Mouse (Mus musculus): ENCODE results near the gene Sectm1a. TPM values are rescaled to one million over a fixed set of nuclear protein-coding genes. Genes with fewer than 3 reads are reported as not detected.
"Not testable (repeated sequence)": the region's sequence is repeated elsewhere in the genome, so short reads cannot be mapped to it uniquely, and the experiment has no call there.

Sectm1a gene
- total RNA-seq (2021) = not detected
- long read RNA-seq, experiment 1 = 0 reads
- long read RNA-seq, experiment 2 = 0 reads

DNA sequence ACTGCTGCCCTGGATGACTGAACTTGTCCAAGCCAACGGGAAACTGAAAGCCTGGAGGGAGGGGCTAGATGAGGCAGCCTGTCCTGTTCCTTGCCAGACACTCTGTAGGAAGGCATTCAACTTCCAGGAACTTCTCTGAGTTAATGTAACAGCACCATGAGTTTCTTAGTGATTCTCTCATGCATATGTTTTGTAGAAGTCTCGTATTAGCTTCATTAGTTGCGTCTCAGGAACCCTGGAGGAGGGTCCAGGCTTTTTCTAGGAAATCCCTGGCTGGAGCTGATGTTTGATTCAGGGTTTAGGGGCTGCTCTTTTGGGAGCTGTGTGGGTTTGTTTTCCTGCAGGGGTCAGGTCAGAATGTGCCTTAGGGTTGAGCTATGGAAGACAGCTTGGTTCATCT, at the start of gene Sectm1a:
Sectm1a (minus strand) TSS at position 101 of the 400 bp plus-strand sequence.
- DNase-seq (ENCODE audit: low spot score in 2 of 2) = no peak

DNA sequence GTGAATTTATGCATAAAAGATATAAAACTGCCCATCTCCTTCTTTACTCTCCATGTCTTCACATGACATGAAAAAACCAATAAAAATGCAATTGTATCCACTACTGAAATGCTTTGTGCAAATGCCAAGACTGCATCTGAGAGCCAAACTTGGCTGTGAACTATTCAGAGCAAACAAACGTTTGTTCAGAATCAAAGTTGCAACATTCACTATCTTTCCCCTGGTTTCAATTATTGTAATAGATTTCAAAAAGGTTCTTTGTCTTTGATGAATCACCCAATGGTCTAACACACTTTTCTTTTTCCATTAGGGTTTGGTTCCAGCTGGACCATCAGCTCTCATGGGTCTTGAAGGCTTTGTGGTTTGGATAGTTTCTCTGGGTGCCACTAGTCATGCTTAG, 48.6 kb upstream of the Sectm1a start:
- no peak for DNase-seq (ENCODE audit: low spot score in 2 of 2)

DNA sequence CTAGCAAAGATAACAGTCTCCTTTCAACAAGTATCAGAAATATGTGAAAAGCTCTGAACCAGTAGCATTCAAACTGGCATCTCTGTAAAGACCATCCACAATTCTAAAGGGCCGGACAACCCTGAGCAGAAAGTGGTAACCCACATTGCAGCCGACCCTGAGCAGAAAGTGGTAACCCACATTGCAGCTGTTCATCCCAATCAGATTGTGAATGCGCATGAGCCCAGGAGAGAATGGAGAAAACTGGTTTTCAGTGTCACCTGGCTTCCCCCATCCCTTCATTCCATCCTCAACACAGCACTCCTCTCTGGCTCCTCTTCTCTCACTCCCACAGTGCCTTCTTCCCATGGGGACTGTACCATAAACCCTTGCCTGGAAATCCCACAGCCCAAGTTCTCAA, 46.4 kb upstream of the Sectm1a start:
- DNase-seq (ENCODE audit: low spot score in 2 of 2) = no peak

DNA sequence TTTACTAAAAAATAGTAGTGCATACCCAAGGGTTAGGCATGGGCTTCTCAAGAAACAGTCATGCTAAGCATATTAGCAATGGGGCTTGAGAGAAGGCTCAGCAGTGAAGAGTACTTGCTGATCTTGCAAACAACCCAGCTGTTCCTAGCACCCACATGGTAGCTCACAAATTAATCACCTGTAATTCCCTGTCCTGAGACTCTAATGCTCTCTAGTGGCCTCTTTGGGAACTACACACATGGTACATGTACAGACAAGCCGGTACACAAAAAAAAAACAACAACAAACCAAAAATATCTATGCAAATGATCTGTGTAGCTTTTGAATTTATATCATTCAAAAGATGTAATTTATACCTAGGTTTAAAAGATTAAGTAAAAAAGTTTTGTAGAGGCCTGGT, 45.4 kb upstream of the Sectm1a start:
- DNase-seq (ENCODE audit: low spot score in 2 of 2) = no peak

DNA sequence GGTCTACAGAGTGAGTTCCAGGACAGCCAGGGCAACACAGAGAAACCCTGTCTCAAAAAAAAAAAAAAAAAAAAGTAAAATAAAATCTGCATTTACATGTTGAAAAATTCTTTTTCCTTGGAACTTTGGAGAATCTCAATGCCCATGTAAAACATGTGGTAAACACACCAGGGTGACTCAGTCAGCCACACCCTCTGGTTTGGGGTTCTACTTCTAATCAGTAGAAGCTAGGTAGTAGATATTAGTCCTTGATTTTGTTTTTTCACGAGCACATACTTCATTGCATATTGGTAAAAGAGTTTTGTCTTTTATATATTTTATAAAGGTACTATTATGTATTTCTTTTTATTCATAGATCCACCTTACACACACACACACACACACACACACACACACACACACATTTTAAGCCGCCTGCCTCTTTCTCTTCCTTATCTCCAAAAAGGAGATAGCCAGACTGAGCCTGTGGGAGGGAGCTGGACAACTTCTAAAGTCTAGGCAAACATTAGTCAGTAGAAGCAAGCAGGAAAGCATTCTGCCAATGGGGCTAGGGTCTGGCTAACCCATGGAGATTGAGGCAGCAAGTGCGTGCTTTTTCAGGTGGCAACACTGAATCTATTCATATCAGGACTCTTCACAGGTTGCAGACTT, 44.6 kb upstream of the Sectm1a start:
- DNase-seq (ENCODE audit: low spot score in 2 of 2) = no peak

DNA sequence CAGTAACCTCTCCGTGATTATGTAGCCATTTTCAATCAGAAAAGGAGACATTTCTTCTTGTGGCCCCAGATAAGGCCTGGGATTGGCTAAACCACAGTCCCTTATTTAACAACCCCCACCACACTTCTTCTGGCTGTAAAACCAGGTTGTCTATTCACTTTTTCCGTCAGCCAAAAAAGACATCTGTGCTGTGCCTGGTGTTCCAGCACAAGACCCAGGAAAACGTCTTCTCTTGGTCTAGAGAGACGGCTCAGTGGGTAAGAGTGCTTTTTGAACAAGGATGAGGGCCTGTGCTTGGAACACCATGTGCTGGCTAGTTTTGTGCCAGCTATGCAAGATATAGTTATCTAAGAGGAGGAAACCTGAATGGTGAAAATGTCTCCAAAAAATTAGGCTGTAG, 42.4 kb upstream of the Sectm1a start:
- no peak for DNase-seq (ENCODE audit: low spot score in 2 of 2)

DNA sequence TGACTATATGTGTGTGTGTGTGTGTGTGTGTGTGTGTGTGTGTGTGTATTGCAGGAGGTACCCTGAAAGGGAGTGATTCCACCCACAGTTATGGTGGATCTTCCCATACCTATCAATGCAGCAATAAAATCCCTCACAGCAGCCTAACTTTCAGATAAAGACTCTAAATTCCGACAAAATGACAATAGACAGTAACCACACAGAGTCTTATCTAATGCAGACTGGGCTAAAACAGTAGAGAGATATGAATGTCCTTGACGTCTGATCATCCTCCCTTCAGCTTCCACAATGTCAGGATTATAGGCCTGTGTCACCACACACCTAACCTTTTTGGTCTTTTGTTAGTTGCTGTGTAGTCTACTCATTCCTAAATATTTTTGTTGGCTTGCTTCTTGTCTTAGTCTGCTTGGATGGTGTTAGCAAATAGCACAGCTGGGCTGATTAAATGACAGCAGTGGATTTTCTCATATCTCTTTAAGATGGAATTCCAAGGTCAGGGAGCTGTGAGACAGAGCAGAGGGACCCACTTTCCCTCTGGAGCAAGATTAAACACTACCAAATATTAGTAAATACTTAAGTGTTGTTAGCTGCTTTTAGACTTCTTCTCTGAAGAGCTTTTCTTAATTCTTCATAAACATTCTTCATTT, 41.1 kb upstream of the Sectm1a start:
- no peak for DNase-seq (ENCODE audit: low spot score in 2 of 2)

DNA sequence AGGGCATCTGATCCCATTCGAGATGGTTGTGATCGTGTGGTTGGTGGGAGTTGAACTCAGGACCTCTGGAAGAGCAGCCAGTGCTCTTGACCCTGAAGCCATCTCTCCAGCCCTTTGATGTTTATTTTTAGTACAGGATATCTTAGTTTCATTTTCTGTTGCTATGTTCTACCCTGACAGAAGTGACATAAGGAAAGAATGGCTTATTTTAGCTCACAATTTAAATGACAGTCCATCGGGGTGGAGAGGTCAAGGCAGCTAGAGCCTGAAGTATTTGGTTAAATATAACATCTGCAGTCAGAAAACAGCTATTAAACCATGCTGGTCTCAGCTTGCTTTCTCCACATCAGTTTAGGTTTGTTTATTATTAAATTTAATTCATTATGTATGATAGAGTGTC, 40.1 kb upstream of the Sectm1a start:
- no peak for DNase-seq (ENCODE audit: low spot score in 2 of 2)

DNA sequence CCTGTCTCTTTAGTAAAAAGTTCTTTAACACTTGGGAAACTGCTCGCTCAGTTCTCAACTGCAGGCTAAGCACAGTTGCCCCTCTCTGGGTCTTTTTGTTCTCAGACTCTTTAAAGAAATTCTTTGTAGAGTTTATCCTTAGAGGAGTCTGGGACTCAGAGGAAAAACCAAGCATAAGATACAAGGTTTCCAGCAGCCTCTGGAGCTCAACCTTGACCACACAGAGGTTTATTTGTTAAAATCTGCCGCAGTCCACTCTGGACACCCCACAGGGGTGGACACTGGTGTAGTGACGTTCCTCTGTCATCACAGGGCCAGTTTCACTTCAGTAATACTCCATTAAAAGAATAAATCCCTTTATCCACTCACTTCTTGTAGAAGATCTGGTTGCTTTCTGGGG, 37.6 kb upstream of the Sectm1a start, which contains the start of gene Tex19.2:
Tex19.2 (minus strand) TSS at position 101 of the 400 bp plus-strand sequence.
- DNase-seq (ENCODE audit: low spot score in 2 of 2) = no peak

DNA sequence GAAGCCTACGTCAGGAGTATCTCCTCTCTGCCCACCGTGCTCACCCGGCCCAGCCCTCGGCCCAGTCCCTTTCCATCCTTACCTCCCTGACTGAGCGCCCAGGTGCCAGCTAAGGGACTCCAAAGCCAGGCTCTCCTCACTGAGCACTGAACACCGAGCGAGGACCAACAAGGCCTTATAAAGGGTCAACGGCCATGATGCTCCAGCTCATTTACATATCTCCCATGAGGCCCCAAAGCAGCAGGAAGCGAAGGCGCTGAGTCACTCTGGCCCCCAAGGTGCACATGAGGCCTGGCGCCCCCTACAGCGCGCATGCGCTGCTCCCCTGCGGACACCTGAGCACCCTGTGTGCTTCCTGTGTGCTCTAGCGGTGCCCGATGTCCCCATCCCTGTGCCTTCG, 37.1 kb upstream of the Sectm1a start:
- DNase-seq (ENCODE audit: low spot score in 2 of 2) = no peak

DNA sequence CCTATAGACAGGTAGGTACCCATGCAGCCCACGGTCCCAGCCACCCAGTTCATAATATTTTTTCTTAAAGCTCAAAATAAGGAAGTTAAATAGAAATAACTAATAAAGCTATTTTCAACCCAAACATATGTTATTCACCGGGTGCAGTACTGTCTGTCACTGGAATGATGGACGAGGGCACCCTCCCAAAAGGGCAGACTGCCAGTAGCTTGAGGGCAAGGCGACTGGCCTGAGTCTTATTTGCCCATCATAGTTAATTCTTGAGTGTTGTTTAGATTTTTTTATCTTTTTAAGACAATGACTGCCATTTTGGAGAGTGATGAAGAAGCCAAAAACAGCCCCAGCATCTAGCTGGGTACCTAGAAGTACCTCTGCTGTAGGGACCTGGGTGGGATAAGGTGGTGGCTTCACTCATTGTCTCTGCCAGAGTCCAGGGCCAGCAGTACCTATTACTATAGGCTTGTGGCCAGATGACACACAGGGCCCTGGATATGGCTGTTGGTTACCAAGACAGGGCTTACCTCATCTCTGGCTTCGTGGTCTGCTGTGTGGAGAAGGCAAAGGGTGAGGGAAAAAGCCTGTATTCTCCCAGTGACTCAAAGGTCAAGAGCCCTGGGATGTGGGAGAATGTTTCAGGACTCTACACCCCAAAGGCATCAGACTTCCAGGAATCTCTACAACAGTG, 31.2 kb upstream of the Sectm1a start:
- DNase-seq (ENCODE audit: low spot score in 2 of 2) = no peak

DNA sequence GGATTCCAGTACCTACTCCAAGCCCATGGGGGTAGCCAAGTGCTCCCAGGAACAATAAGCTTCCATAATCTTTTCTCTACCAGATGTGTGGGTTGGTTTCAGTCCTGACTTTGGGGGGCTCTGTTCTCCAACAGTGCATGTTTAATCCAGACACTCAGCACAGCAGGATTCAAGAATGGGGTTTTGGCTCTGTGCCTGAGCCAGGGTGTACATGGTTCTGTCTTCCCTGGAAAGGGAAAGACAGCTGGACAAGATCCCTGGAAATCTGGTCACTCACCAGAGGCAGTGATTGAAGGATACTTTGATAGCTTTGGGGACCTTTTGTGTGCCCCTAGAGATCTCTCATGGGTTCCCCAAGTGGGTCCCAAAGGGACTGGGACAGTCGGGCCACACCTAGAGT, 30.6 kb upstream of the Sectm1a start:
- no peak for DNase-seq (ENCODE audit: low spot score in 2 of 2)

DNA sequence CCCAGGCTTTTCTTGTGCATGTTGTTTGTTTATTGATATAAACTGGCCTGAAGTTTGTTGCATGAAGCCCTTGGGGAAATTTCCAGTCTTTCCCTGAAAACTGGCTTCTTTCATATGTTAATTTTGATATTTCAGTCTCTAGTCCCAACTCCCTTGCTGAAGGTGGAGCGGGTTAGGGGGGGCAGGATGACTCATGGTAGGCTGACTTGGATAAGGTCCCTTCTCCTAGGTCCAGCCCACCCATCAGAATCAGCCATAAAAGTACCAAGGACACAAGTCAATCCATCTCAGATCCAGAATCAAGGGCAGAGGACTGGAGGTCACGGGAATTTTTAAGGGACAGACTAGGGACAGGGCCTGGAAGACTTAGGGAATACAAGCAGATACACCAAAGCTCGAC, 30.0 kb upstream of the Sectm1a start:
- no peak for DNase-seq (ENCODE audit: low spot score in 2 of 2)

DNA sequence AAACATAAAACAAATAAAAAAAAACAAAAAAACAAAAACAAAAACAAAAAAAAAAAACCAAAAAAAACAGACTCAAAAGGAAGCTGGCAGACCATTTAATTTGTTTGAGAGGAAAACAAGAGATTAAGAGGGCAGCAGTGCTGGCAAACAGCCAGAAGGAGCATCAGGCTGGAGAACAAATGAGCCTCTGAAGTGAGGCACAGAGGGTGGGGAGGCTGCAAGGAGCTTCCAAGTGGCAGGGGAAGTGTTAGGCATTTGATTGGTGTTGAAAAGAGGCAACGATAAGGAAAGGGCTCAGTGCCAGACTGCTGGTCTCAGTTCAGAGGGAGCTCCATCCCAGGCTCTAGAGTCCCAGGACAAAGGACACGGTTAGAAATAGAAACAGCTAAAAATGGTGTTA, 29.0 kb upstream of the Sectm1a start:
- DNase-seq (ENCODE audit: low spot score in 2 of 2) = no peak

DNA sequence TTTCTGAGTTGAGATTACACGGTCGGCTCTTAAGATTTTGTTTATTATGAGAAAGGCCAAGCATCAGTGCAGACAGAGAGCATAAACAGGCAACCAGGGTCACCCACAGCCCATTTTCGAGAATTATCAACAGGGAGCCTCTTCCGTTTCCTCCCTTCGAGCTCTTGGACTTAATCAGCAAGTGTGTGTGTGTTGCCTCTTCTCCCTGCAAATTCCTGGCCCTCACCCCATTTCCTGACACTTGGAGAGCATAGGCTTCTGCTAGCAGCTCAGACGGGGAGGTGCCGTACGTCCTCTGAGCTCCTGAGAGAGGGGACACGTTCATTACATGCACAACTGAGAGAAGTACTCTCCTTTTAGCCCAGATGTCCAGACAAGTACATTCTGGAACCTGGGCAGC, 27.0 kb upstream of the Sectm1a start:
- no peak for DNase-seq (ENCODE audit: low spot score in 2 of 2)

DNA sequence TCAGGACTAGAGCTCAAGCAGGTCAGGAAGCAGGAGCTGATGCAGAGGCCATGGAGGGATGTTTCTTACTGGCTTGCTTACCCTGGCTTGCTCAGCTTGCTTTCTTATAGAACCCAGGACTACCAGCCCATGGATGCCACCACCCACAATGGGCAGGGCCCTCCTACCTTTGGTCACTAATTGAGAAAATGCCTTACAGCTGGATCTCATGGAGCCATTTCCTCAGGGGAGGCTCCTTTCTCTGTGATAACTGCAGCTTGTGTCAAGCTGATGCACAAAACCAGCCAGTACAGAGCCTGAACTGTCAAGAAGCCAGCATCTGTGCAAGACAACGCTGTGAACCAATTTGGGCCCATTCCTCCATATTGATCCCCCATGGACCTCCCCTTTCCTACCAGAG, 26.2 kb upstream of the Sectm1a start:
- DNase-seq (ENCODE audit: low spot score in 2 of 2) = not testable (repeated sequence)

DNA sequence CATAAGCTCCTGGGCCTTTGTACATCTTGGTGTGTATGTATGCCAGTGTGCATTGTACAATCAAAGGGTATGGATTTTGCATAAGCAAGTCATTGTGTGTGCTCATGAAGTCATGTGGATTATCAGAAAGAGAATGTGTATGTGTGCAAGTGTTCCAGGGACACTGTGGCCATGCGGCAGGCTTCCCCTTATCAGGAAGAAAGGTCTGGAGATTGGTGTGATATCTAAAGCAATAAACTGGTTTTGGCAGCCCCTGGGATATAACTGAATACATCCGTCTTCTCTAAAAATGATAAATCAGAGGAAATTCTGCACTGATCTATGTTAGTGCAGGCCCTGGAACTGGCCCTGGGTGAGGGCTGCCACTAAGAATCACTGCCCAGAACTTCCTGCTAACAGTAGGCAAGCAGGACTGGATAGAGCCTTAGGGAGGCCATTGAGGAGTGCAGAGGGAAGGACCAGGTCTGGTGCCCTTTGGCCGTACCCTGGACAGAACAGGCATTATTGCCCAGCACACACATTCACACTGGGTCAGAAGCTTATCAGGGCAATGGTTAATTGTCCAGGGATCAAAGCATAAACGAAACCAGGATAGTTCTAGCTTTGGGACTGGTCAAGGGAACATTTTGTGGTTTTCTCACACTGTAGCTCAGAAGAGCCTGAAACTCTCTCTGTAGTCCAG, 20.2 kb upstream of the Sectm1a start:
- no peak for DNase-seq (ENCODE audit: low spot score in 2 of 2)

DNA sequence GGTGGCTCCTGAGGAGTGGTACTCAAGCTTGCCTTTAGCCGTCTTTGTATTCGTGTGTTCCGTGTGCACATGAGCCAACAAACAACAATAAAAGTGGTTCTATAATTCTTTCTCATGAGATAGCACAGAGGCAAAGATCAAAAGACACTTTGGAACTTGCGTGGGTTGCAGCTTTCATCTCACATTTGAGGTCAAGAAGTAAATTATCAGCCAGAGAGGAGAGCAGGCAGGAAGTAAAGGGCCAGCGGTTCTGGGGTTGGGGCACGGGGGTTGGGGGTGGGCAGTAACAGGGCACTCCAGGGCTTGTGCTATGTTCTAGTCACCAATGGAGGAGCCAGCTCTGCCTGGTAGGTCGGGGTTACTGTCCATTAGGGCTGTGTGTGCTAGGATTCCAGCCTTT, 19.7 kb upstream of the Sectm1a start:
- DNase-seq (ENCODE audit: low spot score in 2 of 2) = no peak

DNA sequence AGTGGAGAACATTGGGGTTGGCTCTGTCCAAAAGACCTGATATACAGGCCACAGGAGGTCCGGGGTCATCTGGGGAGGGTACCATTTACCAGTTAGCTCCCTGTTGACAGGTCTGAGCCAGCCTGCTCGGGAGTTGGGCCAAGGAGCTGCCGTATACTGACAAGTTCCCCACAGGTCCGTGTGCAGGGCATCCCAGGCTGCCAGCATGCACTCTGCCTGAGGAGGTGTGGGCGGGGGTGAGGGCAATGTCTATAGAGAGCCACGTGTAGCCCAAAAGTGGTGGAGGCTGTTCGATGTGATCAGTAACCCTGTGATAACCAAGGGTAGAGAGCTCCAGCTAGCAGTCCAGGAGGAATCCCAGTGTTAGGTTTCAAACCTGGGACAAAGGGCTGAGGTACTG, 18.7 kb upstream of the Sectm1a start:
- no peak for DNase-seq (ENCODE audit: low spot score in 2 of 2)

DNA sequence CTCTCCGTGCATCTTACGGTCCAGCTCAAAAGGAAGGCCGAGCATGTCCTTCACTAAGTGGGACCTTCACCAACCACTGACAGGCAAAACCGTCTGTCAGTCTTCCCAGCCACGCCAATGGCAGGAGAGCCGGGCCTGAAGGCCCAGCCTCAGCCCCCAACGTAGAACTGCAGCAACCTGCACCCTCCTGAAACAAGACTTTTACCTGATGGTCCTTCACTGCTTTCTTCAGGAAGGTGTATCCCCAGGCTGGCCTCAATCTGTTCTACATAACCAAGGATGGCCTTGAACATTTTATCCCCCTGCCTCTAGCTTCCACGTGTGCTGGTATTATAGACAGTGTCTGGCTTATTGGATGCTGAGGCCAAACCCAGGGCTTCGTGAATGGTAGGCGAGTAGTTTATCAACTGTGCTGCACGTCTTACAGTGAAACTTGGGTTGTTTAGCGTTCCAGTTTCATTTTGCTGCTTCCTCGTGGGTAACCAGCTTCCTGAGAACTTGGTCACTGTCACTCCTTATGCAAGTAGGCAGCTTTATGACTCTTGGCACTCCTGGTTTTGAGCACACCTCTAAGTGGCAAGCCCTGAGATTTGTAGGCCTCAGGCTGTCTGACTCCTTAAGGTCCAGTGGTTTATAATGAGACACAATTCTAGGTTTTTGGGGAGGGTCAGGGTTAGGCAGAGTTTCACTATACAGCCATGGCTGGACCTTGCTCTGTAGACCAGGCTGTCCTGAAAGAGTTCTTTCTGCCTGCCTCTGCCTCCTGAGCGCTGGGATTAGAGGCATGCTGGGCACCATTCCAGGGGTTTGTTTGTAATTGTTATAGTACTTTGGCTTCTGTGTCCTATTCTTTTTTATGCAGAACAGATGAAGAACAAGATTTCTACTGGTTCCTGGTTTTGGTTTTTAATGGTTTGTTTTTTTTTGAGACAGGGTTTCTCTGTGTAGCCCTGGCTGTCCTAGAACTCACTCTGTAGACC, 11.9 kb upstream of the Sectm1a start:
- DNase-seq (ENCODE audit: low spot score in 2 of 2) = no peak

DNA sequence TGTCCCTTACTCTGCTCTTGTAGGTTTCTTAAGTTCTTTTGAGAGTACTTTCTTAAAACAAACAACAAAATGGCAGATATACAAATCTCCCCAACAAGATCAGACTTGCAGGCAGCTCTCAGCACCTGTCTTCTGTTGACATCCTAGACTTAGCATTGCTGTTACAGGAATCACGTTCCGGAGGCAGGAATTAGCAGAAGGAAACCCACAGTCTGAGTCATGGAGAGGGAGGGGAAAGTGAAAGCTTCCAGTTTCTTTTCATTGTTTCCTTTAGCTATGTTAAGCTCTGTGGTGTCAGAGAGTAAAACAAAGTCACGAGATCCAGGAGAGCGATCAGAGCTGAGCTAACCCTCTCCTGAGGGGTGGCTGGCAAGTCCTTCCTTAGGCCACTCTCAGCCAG, 9.9 kb upstream of the Sectm1a start:
- DNase-seq (ENCODE audit: low spot score in 2 of 2) = no peak

Data from left cerebral cortex, adult 18-20 months (tissue).